Mouse (Mus musculus): Measurements from ENCODE around the gene Ttyh3.

DNA sequence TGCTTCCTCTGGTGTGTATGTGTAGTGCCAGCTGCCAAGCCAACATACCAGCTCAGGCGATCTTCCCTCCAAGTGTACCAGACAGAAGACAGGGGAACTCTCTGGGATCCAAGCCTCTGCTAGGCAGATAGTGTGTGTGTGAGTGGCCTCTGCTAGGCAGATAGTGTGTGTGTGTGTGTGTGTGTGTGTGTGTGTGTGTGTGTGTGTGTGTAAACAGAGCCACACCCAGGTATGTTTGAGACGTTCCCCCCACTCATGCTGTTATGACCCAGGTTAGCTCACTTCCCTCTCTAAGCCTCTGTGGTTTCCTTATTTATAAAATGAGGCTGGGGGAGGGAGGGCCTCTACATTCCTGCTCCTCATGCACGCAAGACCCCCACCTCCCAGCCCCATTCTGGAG is 52.4 kb downstream of the Ttyh3 start:
- TF ChIP-seq CTCF (IDR thresholded peaks at IDR 0.05; ENCODE audit: low read depth) (no peak), EP300 (IDR thresholded peaks at IDR 0.05; ENCODE audit: low read depth) (no peak)
